Mouse (Mus musculus): ENCODE measurements at regions not wholly inside any gene's neighbourhood (a gene's known extent, or its start where the extent isn't known, plus 50 kb on each side); places are given as distances from the start of the nearest gene placed in this dataset.
A peak's percentile ranks its signal among the peaks of the same experiment; 100 is the strongest.

DNA sequence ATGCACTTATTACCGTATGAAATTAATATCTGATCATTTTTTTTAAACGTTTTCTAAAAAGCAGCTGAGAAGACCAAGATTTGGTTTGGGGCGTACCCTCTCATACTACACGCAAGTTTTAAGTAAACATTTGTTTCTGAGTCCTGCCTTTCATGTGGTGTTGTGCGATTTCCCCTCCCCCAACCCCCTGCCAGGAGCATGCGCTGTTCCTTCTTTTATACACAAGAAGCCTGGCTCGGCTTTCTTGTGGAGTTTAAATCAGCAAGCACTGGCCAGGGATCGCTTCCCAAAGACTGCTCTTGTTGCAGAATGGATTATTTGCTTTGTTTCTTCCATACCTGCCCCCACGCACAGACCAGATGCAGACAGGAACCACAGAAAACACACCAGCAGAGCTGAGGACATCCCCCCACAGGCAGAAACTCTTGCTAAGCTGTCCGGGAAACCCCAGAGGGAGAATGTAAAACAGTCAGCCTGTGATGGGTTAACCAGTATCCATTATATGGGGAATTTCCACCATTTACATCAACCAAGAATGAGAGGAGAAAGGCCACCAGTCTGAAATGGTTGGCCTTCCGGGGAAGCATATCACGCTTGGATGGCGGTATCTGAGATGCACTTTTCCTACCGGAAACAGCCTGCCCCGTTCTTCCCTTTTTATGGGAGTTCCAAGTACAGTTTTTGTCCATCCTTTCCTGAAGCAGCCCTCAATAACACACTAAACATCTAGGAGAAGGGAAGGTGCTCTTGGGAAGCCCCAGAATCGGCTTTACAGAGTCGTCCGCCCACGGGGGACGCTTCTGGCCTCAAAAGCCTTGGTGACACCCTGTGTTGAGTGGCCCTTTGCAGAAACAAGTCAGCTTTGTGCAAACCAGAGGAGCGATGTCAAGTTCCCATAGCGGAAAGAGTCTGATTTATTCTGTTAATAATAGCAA is 91.3 kb downstream of the Tomm20 start:
- peak in 1 of 2 experiments; percentile 59 for DNase-seq

- DNase-seq = peak; percentile 57 to 70
These were observed 92.8 kb downstream of the Tomm20 start for GRCm38 (mm10) chr8:126852663-126853390.

DNA sequence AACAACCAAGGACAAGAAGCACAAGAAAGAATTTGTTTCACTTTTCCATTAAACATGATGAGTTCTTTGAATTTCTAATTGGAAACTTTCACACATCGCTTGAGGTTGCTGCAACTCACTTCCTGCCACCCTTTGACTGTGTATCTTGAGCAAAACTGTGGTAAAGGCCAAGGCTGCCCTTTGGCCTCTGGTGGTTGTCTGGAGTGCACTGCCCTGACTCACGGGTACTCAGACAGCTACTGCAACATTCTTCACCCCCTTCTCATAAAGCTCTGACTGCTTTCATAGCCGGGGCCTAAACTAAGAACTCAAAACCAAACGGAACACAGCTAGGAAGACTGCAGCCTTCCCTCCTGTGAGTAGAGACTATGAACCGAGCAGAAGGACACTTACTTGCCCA is 93.5 kb downstream of the Tomm20 start:
- DNase-seq = peak; percentile 68 to 77

GRCm38 (mm10) chr8:126851780-126852179 is 93.9 kb downstream of the Tomm20 start:
- DNase-seq = no peak

GRCm38 (mm10) chr8:126850189-126850535 is 95.5 kb downstream of the Tomm20 start:
- peak in 1 of 2 experiments; percentile 41 for DNase-seq

DNA sequence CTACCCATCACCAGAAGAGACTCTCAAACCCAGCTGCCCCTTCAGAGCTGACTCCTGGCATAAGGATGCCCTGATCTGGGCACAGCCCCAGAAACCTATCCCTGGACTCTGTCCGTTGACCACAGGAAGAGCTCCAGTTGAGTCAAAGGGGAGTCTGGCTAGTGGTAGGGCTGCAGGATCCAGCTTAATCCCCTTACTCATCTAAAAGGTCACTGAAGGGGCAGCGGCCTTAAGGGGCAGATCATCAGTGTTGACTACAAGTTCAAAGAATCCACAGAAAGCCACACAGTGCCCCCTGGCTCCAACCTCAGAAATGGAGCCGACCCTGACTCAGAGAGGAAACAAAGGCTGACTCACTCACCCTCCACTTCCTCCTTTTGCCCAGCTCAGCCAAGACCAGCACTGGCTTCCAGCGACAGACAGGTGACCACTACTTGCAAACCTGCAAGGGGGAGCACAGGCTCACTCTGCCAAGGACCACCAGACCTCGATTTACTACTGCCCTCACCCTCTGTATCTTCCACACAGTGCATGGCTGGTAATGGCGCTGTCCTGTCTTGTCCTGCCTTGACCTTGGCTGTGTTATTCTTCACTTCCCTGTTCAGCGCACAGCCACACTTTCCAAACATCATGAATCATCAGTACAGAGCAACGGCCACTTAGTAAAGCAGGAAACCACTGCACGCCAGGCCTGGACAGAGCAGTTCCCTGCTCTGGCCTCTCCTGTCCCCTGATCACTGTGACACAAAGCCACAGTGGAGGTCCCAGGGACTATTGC is 96.0 kb downstream of the Tomm20 start:
- peak; percentile 77 to 80 for DNase-seq

DNA sequence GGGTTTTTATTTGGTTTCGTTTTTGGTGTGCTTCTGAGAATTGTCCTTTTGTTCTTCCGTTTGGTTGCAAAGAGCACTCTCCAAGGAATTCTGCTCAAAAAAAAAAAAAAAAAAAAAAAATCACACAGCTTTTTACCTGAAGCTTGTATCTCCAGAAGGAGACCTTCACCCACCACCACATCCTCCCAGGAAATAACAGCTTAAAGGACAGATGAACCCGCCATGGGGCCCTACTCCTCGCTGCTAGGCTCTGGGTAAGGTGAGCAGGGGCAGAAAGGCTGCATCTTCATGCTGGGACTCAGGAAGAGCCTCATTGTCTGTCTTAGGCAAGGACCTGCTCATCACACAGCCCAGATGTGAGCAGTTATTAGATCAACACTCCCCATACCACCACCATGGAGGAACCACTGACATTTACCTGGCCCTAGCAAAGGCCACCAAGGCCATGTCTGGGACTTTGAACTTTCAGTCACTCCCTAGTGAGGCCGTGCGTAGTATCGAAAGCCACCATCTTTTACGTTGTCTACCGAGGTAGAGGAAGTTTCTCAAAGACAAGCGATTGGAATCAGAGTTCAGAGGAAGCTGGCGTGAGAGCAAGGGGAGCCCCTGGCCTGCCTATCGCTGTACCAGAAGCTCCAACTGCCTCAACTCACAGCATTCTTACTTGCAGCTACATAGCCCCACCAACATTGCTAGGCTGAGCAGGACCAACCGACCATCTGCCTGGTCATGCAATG is 97.1 kb downstream of the Tomm20 start:
- DNase-seq = no peak

GRCm38 (mm10) chr8:126847664-126848353 is 97.8 kb downstream of the Tomm20 start:
- peak; percentile 57 to 66 for DNase-seq

- no peak for DNase-seq
These were observed 99.5 kb downstream of the Tomm20 start for GRCm38 (mm10) chr8:126846188-126846565.

GRCm38 (mm10) chr8:126845530-126846187 is 100.0 kb downstream of the Tomm20 start:
- no peak for DNase-seq

GRCm38 (mm10) chr8:126844627-126845026 is 101.0 kb downstream of the Tomm20 start:
- DNase-seq = peak; percentile 61 to 74

- DNase-seq = no peak
These were observed 104.5 kb downstream of the Tomm20 start for GRCm38 (mm10) chr8:126841187-126841586.

DNA sequence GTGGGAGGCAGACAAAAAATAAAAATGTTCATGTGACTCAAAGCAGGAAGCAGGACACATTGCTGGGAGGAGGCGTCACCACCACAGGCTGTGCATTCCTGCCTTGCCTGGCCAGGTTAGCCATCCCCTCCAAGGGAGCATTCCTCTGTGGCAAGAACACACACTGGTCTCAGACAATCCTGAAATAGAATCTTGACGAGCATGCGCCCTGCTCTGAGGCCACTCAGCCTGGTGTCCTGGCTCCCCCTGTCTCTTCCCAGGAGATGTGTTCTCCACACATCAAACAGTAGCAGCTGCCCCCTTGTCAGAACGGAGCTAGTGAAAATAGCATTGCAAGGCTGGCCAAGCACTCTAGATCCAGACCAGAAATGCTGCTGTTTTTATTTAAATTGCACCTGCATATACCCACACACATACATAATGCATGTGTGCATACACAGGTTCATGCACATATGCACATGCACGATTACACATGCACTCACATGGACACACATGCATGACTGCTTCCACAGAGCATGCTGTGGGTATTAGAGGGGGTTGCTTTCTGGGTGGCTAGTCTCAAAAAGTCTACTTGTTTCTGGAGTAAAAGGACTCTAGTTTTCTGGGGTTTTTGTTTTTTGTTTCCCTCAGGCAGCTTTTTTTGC is 105.8 kb downstream of the Tomm20 start:
- DNase-seq = peak; percentile 78 to 91

- peak; percentile 30 to 57 for DNase-seq
These were observed 106.5 kb downstream of the Tomm20 start for GRCm38 (mm10) chr8:126839039-126839711.

DNA sequence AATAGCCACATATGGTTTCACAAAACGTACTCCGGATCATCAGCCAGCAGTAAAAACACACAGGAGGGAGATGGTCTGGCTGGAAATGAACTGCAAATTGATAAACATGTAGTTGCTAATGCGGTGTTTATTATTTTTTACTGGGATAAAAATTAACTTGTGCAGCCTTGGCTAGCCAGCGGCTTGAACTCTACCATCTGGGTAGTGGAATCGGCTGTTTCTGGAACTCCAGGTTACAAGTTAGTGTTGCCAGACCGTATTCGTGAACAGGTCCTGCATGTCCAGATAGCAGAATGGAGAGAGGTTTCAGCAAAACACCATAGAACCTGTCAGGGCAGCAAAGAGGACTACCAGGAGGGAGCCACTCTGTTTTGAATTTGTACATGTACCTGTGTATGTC is 107.4 kb downstream of the Tomm20 start:
- DNase-seq = no peak

DNA sequence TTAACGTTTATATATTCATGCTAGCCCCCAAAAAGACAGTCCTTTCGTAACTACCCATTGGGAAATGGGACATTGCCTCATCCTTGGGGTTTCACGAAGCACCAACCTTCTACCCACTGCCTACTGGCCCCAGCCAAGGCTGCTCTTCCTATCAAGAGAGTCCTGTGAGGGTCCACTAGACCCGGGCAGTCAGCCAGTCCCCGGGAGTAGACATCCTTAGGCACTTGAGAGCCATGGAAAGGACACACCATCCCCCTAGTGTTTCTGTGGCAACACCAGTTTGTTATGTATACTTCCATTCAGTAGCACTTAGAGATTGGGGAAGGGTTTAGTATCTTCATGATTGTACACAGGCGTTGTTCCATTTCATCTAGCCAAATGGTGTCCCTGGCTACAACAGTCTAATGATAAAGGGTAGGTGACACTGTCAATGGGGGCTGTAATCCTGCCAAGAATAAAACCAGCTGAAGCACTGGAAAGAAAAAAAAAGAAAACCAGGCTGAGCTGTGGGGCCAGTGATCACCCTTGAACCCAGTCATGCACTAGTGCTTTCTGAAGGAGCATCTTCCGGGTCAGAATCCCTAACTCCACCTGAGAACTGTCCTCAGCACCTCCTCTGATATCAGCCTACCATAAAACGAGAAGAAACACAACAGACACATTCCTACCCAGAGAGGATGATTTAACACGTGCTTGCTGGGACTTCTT is 108.2 kb downstream of the Tomm20 start:
- DNase-seq = peak; percentile 78 to 90

GRCm38 (mm10) chr8:126835554-126835953 is 110.1 kb downstream of the Tomm20 start:
- DNase-seq = no peak

DNA sequence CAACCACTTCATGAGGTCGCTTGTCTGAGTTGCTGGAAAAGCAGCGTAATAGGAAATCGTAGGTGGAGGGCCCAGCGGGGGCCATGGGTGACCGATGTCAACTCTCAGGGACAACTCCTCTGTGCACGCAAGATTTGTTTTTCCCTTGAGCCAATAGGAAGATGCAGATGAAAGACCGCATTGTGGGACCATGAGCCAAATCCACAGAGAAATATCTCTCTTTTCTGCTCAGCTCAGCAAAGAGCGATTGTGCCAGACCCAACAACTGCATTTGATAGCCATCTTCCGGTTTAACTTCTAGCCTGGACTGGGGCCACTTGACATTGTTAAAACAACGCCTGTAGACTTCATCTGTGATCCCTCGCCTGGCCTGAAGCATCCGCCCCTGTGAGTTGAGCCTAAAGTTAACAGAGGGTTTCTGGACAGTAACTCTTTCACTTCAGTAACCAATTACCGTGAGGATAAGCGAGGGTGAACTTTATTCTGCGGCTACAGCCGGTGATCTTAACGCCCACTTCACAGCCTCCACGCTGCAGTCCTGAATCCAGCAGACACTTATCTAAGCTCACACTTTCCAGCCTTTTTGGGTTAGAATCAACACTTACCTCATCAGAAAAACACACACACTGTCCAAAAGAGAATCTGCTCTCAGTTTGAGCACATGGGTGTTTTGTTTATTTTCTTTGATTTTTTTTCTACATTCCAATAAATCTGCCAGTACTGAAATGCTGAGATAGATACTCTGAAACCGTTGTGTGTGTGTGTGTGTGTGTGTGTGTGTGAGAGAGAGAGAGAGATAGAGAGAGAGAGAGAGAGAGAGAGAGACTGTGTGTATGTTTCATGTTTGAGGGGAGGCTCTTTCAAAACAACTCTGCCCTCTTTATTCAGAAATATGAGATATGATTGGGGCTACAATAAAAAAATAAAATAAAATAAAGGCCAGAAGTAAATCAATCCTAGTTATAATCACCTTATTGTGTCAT is 111.9 kb downstream of the Tomm20 start:
- DNase-seq = peak; percentile 74 to 81
